ENCODE assay signal across 35 mouse cellular contexts in the genomic region with DNA sequence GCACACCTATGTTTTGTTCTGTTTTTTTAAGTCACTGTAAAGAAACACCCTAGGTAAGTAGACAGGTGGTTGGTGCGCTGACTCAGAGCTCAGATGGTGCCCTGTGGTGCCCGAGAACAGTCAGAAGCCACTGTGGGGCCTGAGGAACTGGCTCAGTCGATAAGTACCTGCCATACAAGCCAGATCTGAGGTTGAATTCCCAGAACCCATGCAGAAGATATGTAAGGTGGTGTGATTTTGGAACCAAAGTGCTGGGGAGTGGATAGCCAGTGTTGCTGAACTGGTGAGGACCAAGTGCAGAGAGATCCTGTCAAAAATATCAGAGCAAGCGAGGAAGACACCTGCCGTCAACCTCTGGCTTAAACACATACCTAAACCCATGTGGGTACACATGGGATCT.
"Had no signal": no experiment of that assay in that cellular context is flagged by ENCODE, and none has a peak within 500 bp of the region (broad histone marks: within the 10 kb centered on the region; RNA-seq: fewer than 3 reads in every experiment).

No protein-coding gene starts in this region.

- H3K4me3 ChIP-seq: heart, embryonic 10.5 days; heart, embryonic 12.5 days; heart, embryonic 13.5 days; heart, embryonic 15.5 days; hindbrain, embryonic 10.5 days; hindbrain, embryonic 12.5 days; hindbrain, embryonic 13.5 days; hindbrain, embryonic 15.5 days; intestine, embryonic 15.5 days; kidney, embryonic 15.5 days; layer of hippocampus, adult 2 months; left cerebral cortex, adult 2 months had no signal

- ATAC-seq: hindbrain, embryonic 16.5 days; hindbrain, postnatal 0 days; inflammation-experienced regulatory T-cells, adult 6 months; intestine, embryonic 15.5 days; intestine, embryonic 16.5 days; intestine, postnatal 0 days had no signal

- H3K4me1 ChIP-seq: hindbrain, embryonic 13.5 days; hindbrain, embryonic 15.5 days; intestine, embryonic 15.5 days had no signal

- H3K27ac ChIP-seq: heart, embryonic 10.5 days; heart, embryonic 13.5 days; heart, embryonic 15.5 days; hindbrain, embryonic 12.5 days; hindbrain, embryonic 13.5 days; hindbrain, embryonic 14.5 days; hindbrain, embryonic 15.5 days; hindbrain, postnatal 0 days; intestine, embryonic 15.5 days; kidney, embryonic 15.5 days; kidney, postnatal 0 days; layer of hippocampus, adult 2 months; left cerebral cortex, adult 2 months had no signal

- H3K9me3 ChIP-seq: heart, embryonic 10.5 days; heart, embryonic 12.5 days; heart, embryonic 13.5 days; heart, embryonic 15.5 days; hindbrain, embryonic 10.5 days; hindbrain, embryonic 12.5 days; hindbrain, embryonic 13.5 days; hindbrain, embryonic 15.5 days; intestine, embryonic 15.5 days; kidney, embryonic 15.5 days had no signal

- H3K27me3 ChIP-seq: hindbrain, embryonic 12.5 days; hindbrain, embryonic 15.5 days; intestine, embryonic 15.5 days; kidney, embryonic 15.5 days had no signal

- H3K9ac ChIP-seq: heart, embryonic 12.5 days; heart, embryonic 13.5 days; heart, embryonic 15.5 days; hindbrain, embryonic 12.5 days; hindbrain, embryonic 13.5 days; hindbrain, embryonic 14.5 days; hindbrain, embryonic 15.5 days; intestine, embryonic 15.5 days; kidney, embryonic 15.5 days had no signal

- DNase-seq: heart, postnatal 14 days; heart, postnatal 36 days; heart, postnatal 4 days; kidney, adult 11 months; kidney, adult 18-20 months; kidney, adult 2 months; kidney, adult 8-10 months; kidney, adult 9 months; kidney, postnatal 10 days; kidney, postnatal 14 days; kidney, postnatal 25 days; kidney, postnatal 36 days; kidney, postnatal 4 days; layer of hippocampus, adult 9-11 months; layer of hippocampus, postnatal 36 days had no signal

- H3K36me3 ChIP-seq: heart, embryonic 10.5 days; heart, embryonic 12.5 days; heart, embryonic 13.5 days; heart, embryonic 15.5 days; hindbrain, embryonic 10.5 days; hindbrain, embryonic 12.5 days; hindbrain, embryonic 13.5 days; hindbrain, embryonic 15.5 days; intestine, embryonic 15.5 days; kidney, embryonic 15.5 days had no signal

- H3K4me2 ChIP-seq: heart, embryonic 11.5 days; heart, embryonic 12.5 days; heart, embryonic 13.5 days; heart, embryonic 15.5 days; hindbrain, embryonic 12.5 days; hindbrain, embryonic 13.5 days; hindbrain, embryonic 14.5 days; hindbrain, embryonic 15.5 days; intestine, embryonic 15.5 days; kidney, embryonic 15.5 days had no signal
